ENCODE assay signal across 18 mouse cellular contexts in the genomic region with DNA sequence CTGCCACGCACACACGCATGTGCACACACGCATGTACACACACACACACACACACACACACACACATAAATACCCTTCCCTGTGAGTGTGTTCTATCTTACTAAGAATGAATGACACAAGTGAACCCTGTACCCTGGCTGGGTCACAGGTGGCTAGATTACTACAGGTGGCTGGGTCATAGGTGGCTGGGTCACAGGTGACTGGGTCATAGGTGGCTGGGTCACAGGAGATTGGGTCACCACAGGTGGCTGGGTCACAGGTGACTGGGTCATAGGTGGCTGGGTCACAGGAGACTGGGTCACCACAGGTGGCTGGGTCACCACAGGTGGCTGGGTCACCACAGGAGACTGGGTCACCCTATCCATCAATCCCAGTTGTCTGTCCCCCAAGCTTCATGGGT. TPM values are rescaled to one million over a fixed set of nuclear protein-coding genes. Genes with fewer than 3 reads are reported as not detected.
"Had no signal": no experiment of that assay in that cellular context is flagged by ENCODE, and none has a peak within 500 bp of the region (broad histone marks: within the 10 kb centered on the region; RNA-seq: fewer than 3 reads in every experiment).

No protein-coding gene starts in this region.

- H3K9ac ChIP-seq: liver, embryonic 14.5 days; midbrain, embryonic 13.5 days had no signal

- H3K27me3 ChIP-seq: midbrain, embryonic 13.5 days had no signal

- H3K4me3 ChIP-seq: midbrain, embryonic 13.5 days; myocyte had no signal

- ATAC-seq: inflammation-experienced regulatory T-cells, adult 6 months; intestine, embryonic 16.5 days; midbrain, embryonic 13.5 days; midbrain, embryonic 16.5 days had no signal

- H3K9me3 ChIP-seq: midbrain, embryonic 13.5 days had no signal

- H3K4me2 ChIP-seq: midbrain, embryonic 13.5 days had no signal

- H3K27ac ChIP-seq: liver, embryonic 14.5 days; midbrain, embryonic 13.5 days had no signal

- DNase-seq: kidney, adult 18-20 months; kidney, adult 9 months; kidney, postnatal 14 days; kidney, postnatal 4 days; left cerebral cortex, postnatal 4 days; lung, adult 2 months; lung, postnatal 14 days; lung, postnatal 4 days; thymus, adult 2 months; thymus, postnatal 14 days; thymus, postnatal 4 days had no signal

- H3K36me3 ChIP-seq: midbrain, embryonic 13.5 days had no signal

RNA-seq across cellular contexts. Expression of gene Cpne5, which starts 27.9 kb away (rescaled TPM):
- total RNA-seq: monocyte, adult 5-6 weeks had no signal
